Mouse (Mus musculus) neural tube, embryonic 14.5 days (tissue): ENCODE data around the gene Nr4a1. TPM values are rescaled to one million over a fixed set of nuclear protein-coding genes. Genes with fewer than 3 reads are reported as not detected.

Source experiments
- ATAC-seq: fragments of 200-750 bp; cut with Nextera tagmentation; 2 replicates; pipeline ENCODE4 v1.8.0; 2017; ENCODE audit warnings: low read depth, mild to moderate bottlenecking, moderate TSS enrichment, moderate library complexity
- H3K27ac ChIP-seq: fragments of 300-500 bp; sonication (generic); 2 replicates; pipeline ENCODE4 v1.5.1; 2014; ENCODE audit warnings: low read depth, mild to moderate bottlenecking, control low read depth, low read length, moderate library complexity, mixed read lengths
- H3K27me3 ChIP-seq: fragments of 300-500 bp; sonication (generic); 2 replicates; pipeline ENCODE4 v1.6.1; 2014; ENCODE audit warnings: low read length; ENCODE audit not compliant: control insufficient read depth, insufficient read depth
- H3K36me3 ChIP-seq: fragments of 300-500 bp; sonication (generic); 2 replicates; pipeline ENCODE4 v1.6.1; 2014; ENCODE audit warnings: low read length, mixed read lengths; ENCODE audit not compliant: control insufficient read depth, insufficient read depth
- H3K4me1 ChIP-seq: fragments of 300-500 bp; sonication (generic); 2 replicates; pipeline ENCODE4 v1.6.1; 2014; ENCODE audit warnings: low read length; ENCODE audit not compliant: control insufficient read depth, insufficient read depth
- H3K4me2 ChIP-seq: fragments of 300-500 bp; sonication (generic); 2 replicates; pipeline ENCODE4 v1.6.1; 2014; ENCODE audit warnings: mild to moderate bottlenecking, low read depth, low read length, control low read depth
- H3K4me3 ChIP-seq: fragments of 300-500 bp; sonication (generic); 2 replicates; pipeline ENCODE4 v1.5.1; 2014; ENCODE audit warnings: low read depth, low read length, control low read depth, mixed read lengths
- H3K9ac ChIP-seq: fragments of 300-500 bp; sonication (generic); replicated peaks from 2 replicates; pipeline ENCODE4 v1.6.1; 2014; ENCODE audit warnings: low read depth, mild to moderate bottlenecking, control low read depth, low read length, mixed read lengths
- H3K9me3 ChIP-seq: fragments of 300-500 bp; sonication (generic); 2 replicates; pipeline ENCODE4 v1.6.1; 2016; ENCODE audit warnings: low read length; ENCODE audit not compliant: control insufficient read depth
- WGBS: fragments of 180-500 bp; shearing (Covaris S2); extraction: QIAGEN DNeasy Blood & Tissue Kit; methylation state at CpG from one replicate; pipeline ENCODE4 v1.1.7; 2014; 5-methylcytosine and 5-hydroxymethylcytosine counted together
- polyA plus RNA-seq: library from polyadenylated mRNA; unstranded; fragments of >200 nt; fragmentation: Nextera tagmentation; extraction: Ambion mirVana; gene quantifications from 2 replicates; pipeline ENCODE4 v1.2.1, GENCODE M21; 2014

Nr4a1 gene
- polyA plus RNA-seq, 1 experiment from 2014 or later: 5.3 TPM

- Histone ChIP-seq H3K9me3 (no peaks in the 10 kb centered on the region), H3K4me3 (no peak overlapping the region)
- WGBS: 81% methylated on average over 3 of the region's 3 CpGs
Measured at GRCm38 (mm10) chr15:101259922-101260321, 5.9 kb downstream of the Nr4a1 start.

GRCm38 (mm10) chr15:101260387-101260786, 6.3 kb downstream of the Nr4a1 start:
- Histone ChIP-seq H3K36me3 (no peaks in the 10 kb centered on the region), H3K9me3 (no peaks in the 10 kb centered on the region), H3K4me1 (no peaks in the 10 kb centered on the region), H3K4me2 (no peak overlapping the region), H3K27me3 (peaks cover under 1% of the 10 kb centered on the region; the same call in 1 of the 2 replicates), H3K27ac (no peak overlapping the region), H3K9ac (no peak overlapping the region), H3K4me3 (no peak overlapping the region)
- 50% methylated on average over 10 of the region's 10 CpGs for WGBS
- ATAC-seq: no peak

More at GRCm38 (mm10) chr15:101259922-101260321, 5.9 kb downstream of the Nr4a1 start:
- Histone ChIP-seq H3K27me3 (no peaks in the 10 kb centered on the region), H3K27ac (no peak overlapping the region), H3K4me2 (no peak overlapping the region), H3K36me3 (no peaks in the 10 kb centered on the region), H3K4me1 (no peaks in the 10 kb centered on the region), H3K9ac (no peak overlapping the region)
- no peak for ATAC-seq

GRCm38 (mm10) chr15:101260874-101261622, 7.0 kb downstream of the Nr4a1 start:
- H3K9me3 ChIP-seq: no peaks in the 10 kb centered on the region
- H3K4me2 ChIP-seq: no peak overlapping the region
- H3K27me3 ChIP-seq: peaks cover 7% of the 10 kb centered on the region
- no peak overlapping the region for H3K4me3 ChIP-seq
- H3K4me1 ChIP-seq: 0 out of 2 replicates have a peak, but pooled peaks cover 5% of the 10 kb centered on the region
- ATAC-seq: no peak
- no peak overlapping the region for H3K27ac ChIP-seq
- no peaks in the 10 kb centered on the region for H3K36me3 ChIP-seq
- 79% methylated on average over 13 of the region's 13 CpGs for WGBS
- no peak overlapping the region for H3K9ac ChIP-seq

GRCm38 (mm10) chr15:101262502-101262901, 8.4 kb downstream of the Nr4a1 start:
- Histone ChIP-seq H3K27me3 (peaks cover 16% of the 10 kb centered on the region), H3K9me3 (no peaks in the 10 kb centered on the region), H3K4me3 (no peak overlapping the region), H3K27ac (no peak overlapping the region), H3K9ac (no peak overlapping the region), H3K4me1 (0 out of 2 replicates have a peak, but pooled peaks cover 13% of the 10 kb centered on the region), H3K36me3 (no peaks in the 10 kb centered on the region), H3K4me2 (no peak overlapping the region)
- ATAC-seq: no peak
- WGBS: 68% methylated on average over 5 of the region's 5 CpGs

GRCm38 (mm10) chr15:101266132-101266963, 12.3 kb downstream of the Nr4a1 start:
- Histone ChIP-seq H3K9me3 (no peaks in the 10 kb centered on the region), H3K9ac (peak overlapping the region; percentile 51), H3K4me1 (0 out of 2 replicates have a peak, but pooled peaks cover 13% of the 10 kb centered on the region), H3K36me3 (no peaks in the 10 kb centered on the region), H3K4me3 (peak overlapping the region; percentile 46), H3K27me3 (peaks cover 17% of the 10 kb centered on the region), H3K27ac (no peak overlapping the region), H3K4me2 (peak overlapping the region; percentile 89)
- peak; percentile 82 for ATAC-seq
- WGBS: under 1% methylated on average over 47 of the region's 57 CpGs

- WGBS: 7% methylated on average over 25 of the region's 25 CpGs
- H3K27ac ChIP-seq: no peak overlapping the region
- ATAC-seq: no peak
Measured at GRCm38 (mm10) chr15:101267053-101268032, 13.3 kb downstream of the Nr4a1 start.

GRCm38 (mm10) chr15:101270101-101270820, 16.2 kb downstream of the Nr4a1 start:
- Histone ChIP-seq H3K4me1 (0 out of 2 replicates have a peak, but pooled peaks cover 13% of the 10 kb centered on the region), H3K9me3 (no peaks in the 10 kb centered on the region), H3K4me3 (no peak overlapping the region), H3K27me3 (peaks cover 17% of the 10 kb centered on the region), H3K36me3 (no peaks in the 10 kb centered on the region), H3K27ac (no peak overlapping the region), H3K4me2 (no peak overlapping the region), H3K9ac (no peak overlapping the region)
- ATAC-seq: no peak
- 93% methylated on average over 29 of the region's 29 CpGs for WGBS

More at GRCm38 (mm10) chr15:101267053-101268032, 13.3 kb downstream of the Nr4a1 start:
- Histone ChIP-seq H3K27me3 (peaks cover 17% of the 10 kb centered on the region), H3K9me3 (no peaks in the 10 kb centered on the region), H3K4me1 (0 out of 2 replicates have a peak, but pooled peaks cover 13% of the 10 kb centered on the region), H3K9ac (peak overlapping the region; percentile 51; the same call in 1 of the 2 replicates), H3K4me2 (peak overlapping the region; percentile 89), H3K4me3 (peak overlapping the region; percentile 46), H3K36me3 (no peaks in the 10 kb centered on the region)

- Histone ChIP-seq H3K27me3 (peaks cover 9% of the 10 kb centered on the region), H3K27ac (no peak overlapping the region), H3K4me3 (no peak overlapping the region), H3K9ac (no peak overlapping the region), H3K9me3 (no peaks in the 10 kb centered on the region), H3K36me3 (no peaks in the 10 kb centered on the region), H3K4me1 (0 out of 2 replicates have a peak, but pooled peaks cover 7% of the 10 kb centered on the region), H3K4me2 (no peak overlapping the region)
- ATAC-seq: no peak
- whole genome bisulfite sequencing: 84% methylated on average over 3 of the region's 3 CpGs
Measured at GRCm38 (mm10) chr15:101271107-101271506, 17.0 kb downstream of the Nr4a1 start.
